Mouse (Mus musculus) right cerebral cortex, postnatal 10 days (tissue): Measurements from ENCODE around the gene Il20ra.
"Not testable (repeated sequence)": the region's sequence is repeated elsewhere in the genome, so short reads cannot be mapped to it uniquely, and the experiment has no call there.

Experiments
- DNase-seq, 2 experiments: peaks; one replicate each; pipeline ENCODE4 v3.0.0; 2021; ENCODE audit warnings: low spot score in 2 of 2

Gene Il20ra

DNA sequence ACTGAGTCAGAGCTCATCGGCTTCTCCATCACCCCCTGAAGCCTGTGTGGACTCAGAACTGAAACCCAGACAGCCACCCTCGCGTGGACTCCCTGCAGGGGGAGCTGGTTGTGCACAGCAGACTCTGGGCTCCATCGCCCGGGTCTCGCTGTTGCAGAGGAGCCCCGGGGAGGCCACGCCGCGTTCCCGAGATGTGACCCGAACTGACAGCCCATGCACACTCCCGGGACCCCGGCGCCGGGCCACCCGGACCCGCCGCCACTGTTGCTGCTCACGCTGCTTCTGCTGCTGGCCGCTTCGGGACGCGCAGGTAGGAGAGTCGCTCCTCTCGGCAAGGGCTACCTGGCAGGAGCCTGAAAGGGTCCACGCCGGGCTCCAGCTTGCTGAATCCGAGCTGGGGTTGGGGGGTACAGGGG, at the start of gene Il20ra:
Gene Il20ra (plus strand): TSS at position 150 of the 416 bp plus-strand sequence.
- DNase-seq, result peak; percentile 53 to 71

DNA sequence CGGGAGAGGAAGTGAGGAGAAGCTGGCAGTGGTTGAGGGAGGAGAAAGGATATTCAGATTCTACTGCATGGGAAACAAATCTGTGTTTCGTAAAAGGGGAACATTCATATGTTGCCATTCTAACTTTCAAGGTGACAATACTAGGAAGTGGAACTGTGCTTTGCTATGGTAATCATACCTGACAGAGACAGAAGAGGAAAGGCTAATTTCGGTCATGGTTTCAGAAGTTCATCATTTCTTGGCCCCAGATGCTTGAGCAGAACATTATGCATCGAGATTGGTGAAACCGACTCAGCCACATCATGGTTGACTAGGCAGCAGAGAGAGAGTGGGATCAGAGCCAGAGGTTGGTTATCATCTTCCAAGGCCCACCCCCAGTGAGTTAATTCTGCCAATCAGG, 43.4 kb upstream of the Il20ra start:
- no peak for DNase-seq

DNA sequence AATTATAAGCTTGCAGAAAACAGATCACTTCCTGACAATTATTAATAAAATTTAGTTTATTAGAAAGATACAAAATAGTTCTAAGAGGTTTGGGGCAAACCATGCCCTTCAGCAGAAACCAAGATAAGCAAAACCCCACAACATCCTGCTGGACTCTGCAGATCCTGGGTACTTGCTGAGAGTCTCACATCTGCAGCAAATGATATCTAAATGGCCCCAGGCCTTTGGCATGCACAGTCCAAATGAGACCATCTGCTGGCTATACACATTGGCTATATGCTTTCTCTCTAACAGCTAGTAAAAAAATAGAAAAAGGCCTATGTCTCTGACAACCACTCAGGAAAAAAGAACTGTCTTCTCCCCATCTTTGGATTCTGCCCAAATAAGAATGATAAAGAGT, 40.4 kb upstream of the Il20ra start:
- no peak for DNase-seq

DNA sequence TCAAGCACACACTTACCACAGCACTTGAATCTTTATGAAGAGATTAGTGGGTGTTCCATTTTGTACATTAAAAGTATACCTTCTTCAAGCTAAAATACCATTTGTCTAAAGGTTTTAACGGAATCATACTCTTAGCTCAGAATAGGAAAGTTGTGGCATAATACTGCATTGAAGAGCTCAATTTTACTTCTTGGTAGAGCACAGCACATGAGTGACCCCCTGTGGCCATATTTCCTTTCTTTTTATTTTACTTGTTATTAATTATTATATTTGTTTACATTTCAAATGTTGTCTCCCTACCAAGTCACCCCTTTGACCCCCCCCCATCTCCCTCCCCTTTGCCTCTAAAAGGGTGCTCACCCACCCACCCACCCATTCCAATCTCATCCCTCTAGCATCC, 39.2 kb upstream of the Il20ra start:
- DNase-seq, result no peak

DNA sequence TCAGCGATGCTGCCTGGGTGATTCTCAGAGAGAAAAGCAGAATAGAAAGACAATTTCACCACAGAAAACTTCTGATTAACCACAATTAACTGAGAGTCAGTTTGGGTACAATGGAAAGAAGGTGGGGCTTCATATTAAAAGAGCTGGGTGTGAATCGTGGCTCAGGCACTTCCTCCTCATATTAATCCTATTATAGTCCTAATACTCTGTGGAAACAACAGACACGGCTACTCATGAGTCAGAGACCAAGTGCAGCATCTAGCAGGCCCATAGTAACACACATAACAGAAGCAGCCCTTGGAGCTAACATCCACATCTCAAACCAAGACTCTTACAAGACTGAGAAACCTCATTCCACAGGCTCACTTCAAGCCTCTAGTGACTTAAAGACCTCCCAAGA, 24.7 kb upstream of the Il20ra start:
- no peak for DNase-seq

DNA sequence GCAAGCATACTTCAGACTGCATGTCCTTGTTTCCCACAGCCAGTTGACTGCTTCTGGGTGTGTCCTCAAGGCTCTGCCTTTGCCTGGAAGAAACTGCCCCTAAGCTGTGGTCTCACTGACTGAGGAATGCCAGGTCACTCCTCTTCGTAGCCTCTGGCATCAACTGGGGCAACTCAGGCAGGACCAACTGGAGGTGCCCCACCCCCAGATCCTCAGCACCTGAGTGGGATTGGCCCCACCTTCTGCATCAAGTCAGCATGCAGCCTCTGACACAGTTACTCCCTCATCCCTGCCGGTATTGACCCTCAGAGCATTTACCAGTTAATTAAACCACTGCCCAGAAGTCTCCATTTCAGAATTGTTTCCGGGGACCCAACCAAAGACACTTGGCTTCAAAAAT, 21.1 kb upstream of the Il20ra start:
- no peak for DNase-seq

DNA sequence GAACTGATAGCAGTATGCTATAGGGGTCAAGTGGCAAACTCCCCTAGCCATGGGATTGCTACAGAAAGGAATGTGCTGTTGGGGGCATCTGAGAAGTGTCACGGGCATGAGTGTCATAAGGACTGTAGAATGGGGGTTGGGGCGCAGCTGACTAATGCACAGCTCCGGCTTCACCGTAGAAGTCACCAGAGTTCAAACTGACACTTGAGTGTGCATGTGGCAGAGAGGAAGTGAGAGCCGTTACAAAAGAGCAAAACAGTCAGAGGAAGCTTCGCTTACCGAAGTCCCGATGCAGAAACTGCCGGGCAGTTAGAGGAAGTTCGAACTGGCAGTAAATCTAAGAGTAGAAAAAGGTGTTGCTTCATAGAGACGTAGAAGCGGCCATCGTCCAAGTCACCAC, 20.6 kb upstream of the Il20ra start:
- peak; percentile 35 to 36 for DNase-seq

DNA sequence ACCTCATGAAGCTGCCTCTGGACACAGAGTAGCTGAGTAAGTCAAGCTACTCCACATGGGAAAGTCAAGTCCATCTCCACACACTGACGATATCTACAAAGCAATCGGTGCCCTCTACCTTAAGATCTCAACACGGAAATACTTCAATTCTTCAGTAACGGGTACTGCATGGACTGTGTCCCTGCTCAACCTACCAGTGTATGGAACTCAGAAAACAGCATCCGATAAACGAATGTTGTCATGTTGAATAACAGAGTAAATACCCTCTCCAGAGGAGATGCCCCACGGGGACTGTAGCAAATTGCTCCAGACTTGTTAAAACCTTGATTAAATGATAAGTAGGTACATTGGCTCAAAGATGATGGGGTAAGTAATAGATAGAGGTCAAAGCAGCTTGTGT, 20.0 kb upstream of the Il20ra start:
- DNase-seq, result no peak

DNA sequence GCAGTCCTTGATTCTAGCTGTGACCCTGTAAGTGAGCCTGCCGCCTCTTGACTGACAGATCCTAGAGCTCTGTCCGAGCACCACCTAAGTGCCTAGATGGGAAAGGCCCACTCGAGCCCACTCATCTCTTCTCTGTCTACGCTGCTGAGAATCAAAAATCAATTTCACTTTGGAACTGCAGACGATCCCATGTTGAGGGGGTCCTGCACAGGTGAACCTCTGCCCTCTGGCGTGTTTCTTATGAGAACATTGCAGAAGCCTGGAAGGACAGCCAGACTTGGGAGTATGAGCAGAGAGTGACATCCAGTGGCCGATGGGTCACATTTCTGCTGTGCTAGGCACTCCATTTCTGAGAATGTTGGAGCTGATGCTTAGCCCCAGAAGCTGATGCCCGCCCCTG, 19.4 kb upstream of the Il20ra start:
- peak; percentile 45 to 66 for DNase-seq

DNA sequence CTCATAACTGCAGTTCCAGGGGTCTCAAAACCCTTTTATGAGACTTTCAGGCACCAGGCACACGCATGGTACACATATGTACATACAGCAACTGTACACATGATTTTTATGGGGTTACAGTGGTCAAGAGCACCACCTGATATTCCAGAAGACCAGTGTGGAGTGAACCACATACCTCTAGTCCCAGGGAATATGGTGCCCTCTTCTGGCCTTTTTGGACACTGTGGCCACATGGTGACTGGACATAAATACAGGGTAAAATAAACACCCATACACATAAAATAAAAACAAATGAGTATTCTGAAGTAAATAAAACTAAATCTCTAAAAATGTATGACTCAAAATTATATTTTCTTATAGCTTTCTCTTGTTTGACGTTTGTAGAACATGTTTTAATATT, 18.7 kb upstream of the Il20ra start:
- no peak for DNase-seq

DNA sequence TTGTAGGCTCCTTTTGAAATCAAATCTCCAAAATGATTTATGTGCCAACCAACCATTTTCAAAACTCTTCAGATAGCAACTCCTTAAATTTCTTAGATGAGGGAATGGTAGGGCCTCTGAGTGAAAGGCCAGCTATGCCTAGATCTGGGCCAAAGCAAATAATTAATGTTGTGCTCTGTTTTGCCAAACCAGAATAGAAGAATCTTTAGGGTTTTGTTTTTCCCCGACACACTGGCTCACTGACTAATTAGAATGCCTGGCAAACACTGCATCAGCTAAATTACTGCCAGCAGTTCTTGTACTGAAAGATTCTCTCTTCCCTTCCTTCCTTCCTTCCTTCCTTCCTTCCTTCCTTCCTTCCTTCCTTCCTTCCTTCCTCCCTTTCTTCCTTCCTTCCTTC, 13.0 kb upstream of the Il20ra start:
- no peak for DNase-seq

DNA sequence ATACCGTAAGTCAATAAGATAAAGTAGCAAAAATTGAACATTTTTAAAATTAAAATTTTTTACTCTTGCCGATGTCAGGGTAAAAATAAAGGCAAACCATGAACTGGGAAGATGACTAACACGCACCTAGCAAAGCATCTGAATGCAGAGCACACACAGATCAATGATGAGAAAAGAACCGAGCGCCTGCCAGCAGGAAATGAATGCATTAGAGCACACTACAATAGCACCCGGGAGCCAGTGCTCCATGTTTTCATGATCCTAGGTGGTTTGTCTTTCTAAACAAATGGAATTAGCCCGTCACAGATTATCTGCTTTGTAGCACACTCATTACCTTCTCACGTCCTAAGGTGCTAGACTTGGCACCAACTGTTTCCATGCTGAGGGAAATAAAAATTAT, 7.9 kb upstream of the Il20ra start:
- DNase-seq, result no peak

DNA sequence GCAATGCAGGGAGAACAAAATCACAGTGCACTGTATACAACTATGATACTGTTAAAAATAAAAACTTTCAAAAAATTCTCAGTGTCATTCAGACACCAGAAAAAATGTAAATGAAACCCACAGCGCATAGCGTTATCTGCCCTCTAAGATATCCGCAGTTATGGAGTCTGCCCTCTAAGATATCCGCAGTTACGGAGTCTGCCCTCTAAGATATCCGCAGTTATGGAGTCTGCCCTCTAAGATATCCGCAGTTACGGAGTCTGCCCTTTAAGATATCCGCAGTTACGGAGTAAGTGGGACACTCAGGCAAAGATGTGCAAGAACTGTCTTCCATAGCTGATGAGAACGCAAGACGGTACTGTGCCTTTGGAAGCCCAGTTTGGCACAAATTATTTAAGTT, 4.6 kb upstream of the Il20ra start:
- no peak for DNase-seq

DNA sequence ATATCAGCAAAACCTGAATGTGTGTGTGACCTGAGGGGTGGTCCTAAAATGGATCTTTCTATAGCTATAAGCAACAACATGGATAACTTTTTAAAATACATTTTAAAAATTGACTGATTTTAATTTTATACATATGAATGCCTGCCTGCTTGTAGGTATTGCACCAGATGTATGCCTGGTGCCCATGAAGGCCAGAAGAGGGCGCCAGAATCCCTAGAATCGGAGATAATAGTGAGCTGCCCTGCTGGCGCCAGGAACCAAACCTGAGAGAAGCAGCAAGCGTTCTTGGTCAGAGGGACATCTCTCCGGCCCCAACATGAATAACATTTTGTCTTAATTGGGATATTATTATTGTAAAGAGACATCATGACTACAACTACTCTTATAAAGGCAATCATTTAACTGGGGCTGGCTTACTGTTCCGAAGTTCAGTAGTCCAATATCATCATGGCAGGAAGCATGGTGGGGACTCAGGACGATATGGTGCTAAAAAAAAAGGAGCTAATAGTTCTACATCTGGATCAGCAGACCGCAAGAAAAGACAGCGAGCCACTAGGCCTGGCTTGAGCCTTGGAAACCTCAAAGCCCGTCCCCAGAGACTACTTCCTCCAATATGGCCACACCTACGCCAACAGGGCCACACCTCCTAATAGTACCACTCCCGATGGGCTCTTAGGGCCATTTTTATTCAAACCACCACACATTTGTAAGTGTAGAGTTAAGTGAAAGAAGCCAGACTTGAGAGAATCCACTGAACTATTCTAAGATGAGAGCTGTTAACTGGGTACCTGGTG, 3.9 kb upstream of the Il20ra start:
- DNase-seq, result peak in 1 of 2 experiments; percentile 30

DNA sequence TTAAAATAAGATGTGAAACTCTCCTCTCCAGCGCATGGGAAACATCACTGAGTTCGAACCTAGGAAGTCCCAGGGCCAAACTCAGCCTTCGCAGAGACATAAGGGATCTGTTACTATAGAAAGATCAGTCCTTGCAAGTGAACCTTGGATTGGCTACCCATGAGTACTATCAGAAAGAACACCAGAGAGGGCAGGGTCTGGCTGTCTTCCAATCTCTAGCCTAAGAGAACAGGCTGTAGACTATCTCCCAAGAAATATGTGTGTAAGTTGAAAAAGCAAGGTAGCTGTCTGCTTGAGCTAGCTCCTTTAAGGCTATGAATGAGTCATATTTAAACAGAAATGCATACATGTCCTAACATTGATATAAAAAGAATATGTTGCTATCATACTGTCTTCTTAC, 1.4 kb upstream of the Il20ra start:
- DNase-seq, result no peak

DNA sequence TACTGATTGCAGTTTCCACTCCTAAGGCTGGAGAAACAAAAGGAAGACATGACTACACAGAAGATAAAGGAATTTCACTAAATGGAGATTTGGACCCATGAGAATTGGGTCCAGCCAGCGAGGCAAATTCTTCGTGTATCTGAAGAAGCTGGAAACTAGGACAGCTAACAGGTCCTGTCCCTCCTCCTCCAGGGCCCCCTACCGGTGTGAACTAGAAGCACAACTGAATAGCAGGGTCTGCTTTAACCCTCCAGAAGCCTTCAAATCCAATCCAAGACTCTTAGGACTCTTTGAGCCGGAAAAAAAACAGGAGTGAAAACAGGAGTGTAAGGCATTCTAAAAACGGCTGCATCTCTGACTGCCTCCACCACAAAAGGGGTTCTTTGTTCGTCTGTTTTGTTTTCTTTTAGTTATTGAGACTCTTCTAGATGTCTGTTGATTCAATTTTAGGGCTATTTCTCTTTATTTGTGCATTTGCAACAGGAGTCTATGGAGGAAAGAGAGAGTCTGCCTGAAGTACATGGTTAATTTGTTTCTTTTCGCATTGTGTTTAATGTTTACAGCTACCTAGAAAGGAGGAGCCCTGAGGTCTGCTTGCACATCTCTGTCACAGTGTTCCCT, 709 bp upstream of the Il20ra start:
- DNase-seq, result no peak

DNA sequence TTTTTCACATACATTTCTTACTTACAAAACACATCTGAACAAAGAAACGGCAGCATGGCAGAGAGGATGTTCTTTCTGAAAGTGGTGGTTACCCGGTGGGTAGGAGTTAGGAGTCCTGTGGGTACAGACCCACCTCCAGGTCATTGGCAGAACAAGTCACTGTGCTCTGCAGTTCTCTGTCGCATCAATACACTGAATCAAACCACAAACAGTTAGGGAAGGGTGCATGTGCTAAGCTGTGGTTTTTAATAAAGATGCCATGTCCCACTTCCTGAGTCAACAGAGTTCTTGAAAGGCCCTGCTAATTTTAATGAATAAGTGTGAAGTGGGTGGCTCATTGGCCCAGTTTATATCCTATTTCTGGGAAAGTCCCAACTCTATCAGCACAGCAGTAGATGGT, 6.3 kb downstream of the Il20ra start:
- no peak for DNase-seq

DNA sequence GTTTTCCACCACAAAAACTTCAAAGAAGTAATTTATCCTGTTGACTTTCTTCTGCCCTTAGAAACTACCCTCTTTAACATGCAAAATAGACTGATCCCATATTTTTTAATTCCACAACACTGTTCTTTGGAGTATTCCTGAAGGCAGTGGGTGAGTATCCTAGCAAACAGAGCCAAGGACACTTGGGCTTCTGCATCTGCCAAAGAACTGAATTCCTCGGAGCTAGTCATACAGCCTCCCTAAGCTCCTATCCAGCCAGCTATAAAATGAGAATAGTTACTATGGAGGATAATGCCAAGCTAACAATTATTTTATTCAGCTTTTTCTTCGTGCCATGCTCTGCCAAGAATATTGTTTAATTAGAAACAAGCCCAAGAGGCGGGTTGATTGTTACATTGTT, 9.9 kb downstream of the Il20ra start:
- no peak for DNase-seq

DNA sequence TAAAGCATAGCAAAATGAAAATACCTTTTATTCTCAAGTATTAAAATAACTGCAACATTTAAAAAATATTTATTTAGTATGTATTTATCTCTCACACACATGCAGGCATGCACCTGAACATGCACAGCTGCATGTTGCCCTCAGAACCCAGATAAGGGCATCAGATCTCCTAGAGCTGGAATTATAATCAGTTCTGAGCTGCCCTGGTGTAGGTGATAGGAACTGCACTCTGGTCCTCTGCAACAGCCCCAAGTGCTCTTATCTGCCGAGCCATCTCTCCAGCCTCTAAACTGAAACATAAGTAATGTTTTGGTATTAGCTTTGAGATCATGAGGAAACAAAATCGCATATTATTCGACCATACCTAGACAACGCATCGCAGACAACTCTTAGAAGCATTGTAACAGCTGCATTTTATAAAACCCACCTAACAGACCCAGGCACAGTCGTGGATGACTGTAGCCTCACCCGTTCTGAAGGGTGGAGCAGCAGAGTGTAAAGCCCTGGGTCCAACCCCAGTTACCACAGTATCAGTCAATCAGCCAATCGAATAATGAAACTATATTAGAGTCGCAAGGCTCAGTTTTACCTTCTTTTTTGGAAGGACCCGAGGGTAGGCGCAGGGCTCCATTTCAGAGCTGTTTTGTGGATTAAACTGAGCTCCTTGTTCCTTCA, 11.9 kb downstream of the Il20ra start:
- no peak for DNase-seq

DNA sequence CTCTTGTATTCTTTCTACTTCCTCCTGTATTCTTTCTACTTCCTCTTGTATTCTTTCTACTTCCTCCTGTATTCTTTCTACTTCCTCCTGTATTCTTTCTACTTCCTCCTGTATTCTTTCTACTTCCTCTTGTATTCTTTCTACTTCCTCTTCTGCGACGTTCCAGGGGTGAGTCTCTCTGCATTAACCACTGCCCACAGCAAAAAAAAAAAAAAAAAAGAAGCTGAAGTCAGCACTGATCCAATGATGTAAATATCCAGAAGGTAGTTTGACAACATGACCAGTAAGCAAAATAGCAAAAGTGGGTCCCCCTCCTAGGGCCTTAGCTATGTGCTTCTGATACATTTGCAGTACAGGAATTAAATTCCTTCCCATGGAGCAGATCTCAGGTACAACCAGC, 26.1 kb downstream of the Il20ra start:
- DNase-seq, result not testable (repeated sequence)

DNA sequence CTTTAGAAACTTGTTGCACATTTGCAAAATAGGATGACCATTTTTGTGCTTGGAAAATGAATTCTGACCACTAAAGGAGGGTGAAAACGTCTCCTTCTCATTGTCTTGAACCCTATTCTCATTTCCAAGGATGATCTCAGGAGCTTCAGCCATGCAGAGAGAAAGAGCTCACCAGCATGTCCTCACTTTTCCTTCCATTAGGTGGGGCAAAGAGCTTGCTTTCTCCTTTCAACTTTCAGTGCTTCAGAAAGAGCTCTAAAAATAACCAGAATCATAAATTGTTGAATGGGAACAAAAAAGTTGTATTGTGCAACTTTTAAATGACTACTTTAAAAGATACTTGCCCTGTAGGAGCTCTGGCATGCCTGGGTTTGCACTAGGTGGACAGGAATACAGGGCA, 33.3 kb downstream of the Il20ra start:
- DNase-seq, result no peak

DNA sequence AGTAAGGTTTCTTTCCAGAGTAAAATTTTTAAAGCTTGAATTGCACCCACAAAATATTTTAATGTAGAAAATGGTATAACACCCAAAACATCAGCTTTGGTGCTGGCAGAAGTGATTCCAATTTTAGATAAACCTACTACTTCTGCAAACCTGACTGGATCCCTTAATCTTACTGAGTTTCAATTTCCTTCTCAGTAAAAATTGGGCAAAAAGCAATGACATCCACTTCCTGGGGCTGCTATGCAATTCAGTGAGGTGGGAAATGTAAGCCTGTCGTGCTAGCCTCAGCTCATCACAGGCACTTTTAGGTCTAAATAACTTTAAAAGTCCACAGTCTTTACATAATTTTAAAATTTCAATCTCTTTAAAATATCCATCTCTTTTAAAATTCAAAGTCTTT, 33.8 kb downstream of the Il20ra start:
- no peak for DNase-seq

DNA sequence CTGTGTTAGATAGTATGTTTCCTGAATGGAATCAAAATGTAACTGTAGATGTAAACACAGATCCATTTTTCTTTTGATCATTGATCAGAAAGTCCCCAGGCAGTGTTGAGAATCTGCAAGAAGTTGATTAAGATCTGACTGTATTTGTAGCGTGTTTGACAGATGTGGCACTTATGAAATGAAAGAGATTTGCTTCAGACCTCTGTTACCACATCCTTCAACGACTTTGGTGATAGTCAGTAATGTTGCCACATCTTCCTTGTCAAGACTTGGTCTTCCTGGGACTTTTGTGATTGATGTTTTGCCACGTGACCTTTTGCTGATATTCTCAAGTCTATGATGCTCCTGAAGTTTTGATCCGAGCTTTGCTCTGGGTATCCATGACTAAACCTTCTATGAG, 35.3 kb downstream of the Il20ra start:
- DNase-seq, result no peak
